Mouse (Mus musculus): ENCODE results near the gene Plcxd3. TPM values are rescaled to one million over a fixed set of nuclear protein-coding genes. Genes with fewer than 3 reads are reported as not detected.
"Not testable (repeated sequence)": the region's sequence is repeated elsewhere in the genome, so short reads cannot be mapped to it uniquely, and the experiment has no call there.

The Plcxd3 gene
- polyA plus RNA-seq, 1 experiment: not detected

GRCm38 (mm10) chr15:4514724-4515123, 139.4 kb downstream of the Plcxd3 start:
- Histone ChIP-seq H3K36me3 (replicated peaks; ENCODE audit: low read length) (no peaks in the 10 kb centered on the region), H3K4me3 (replicated peaks) (no peak overlapping the region), H3K27me3 (replicated peaks) (no peaks in the 10 kb centered on the region), H3K4me1 (no peaks in the 10 kb centered on the region), H3K9me3 (no peaks in the 10 kb centered on the region; the same call in 1 of the 2 replicates)
- TF ChIP-seq FLI1 (IDR thresholded peaks at IDR 0.05; ENCODE audit: low read length) (no peak), GATA1 (IDR thresholded peaks at IDR 0.05; ENCODE audit: borderline replicate concordance, low read length) (no peak)

GRCm38 (mm10) chr15:4524598-4524997, 149.3 kb downstream of the Plcxd3 start:
- H3K4me1 ChIP-seq: no peaks in the 10 kb centered on the region
- 0 out of 2 replicates have a peak, but pooled peaks cover 4% of the 10 kb centered on the region for H3K9me3 ChIP-seq
- no peak overlapping the region for H3K4me3 ChIP-seq (replicated peaks)
- TF ChIP-seq FLI1 (IDR thresholded peaks at IDR 0.05; ENCODE audit: low read length): no peak
- no peak for TF ChIP-seq GATA1 (IDR thresholded peaks at IDR 0.05; ENCODE audit: borderline replicate concordance, low read length)
- H3K36me3 ChIP-seq (replicated peaks; ENCODE audit: low read length): no peaks in the 10 kb centered on the region
- H3K27me3 ChIP-seq (replicated peaks): no peaks in the 10 kb centered on the region

DNA sequence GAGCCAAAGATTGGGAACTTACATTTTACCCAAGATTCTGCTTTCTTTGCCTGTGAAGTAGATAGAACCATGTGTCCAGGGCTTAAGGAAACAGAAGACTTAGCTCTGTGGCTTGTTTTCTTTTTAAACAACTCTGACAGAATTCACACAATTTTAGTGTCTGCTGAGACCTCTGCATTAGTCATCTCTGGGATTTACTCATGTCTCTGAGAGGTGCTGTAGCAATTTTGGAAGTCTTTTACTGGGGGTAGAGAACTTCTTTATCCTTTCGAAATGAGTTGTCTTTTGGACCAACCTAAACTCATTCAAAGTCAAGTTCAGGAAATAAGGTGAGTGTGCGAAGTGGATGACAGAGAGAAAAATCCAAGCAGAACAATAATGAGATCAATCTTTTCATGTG, 158.4 kb downstream of the Plcxd3 start:
- H3K27me3 ChIP-seq (replicated peaks): no peaks in the 10 kb centered on the region
- H3K36me3 ChIP-seq (replicated peaks; ENCODE audit: low read length): no peaks in the 10 kb centered on the region
- no peaks in the 10 kb centered on the region for H3K4me1 ChIP-seq
- 0 out of 2 replicates have a peak, but pooled peaks cover 2% of the 10 kb centered on the region for H3K9me3 ChIP-seq
- no peak overlapping the region for H3K4me3 ChIP-seq (replicated peaks)
- TF ChIP-seq FLI1 (IDR thresholded peaks at IDR 0.05; ENCODE audit: low read length) (no peak), GATA1 (IDR thresholded peaks at IDR 0.05; ENCODE audit: borderline replicate concordance, low read length) (no peak)

DNA sequence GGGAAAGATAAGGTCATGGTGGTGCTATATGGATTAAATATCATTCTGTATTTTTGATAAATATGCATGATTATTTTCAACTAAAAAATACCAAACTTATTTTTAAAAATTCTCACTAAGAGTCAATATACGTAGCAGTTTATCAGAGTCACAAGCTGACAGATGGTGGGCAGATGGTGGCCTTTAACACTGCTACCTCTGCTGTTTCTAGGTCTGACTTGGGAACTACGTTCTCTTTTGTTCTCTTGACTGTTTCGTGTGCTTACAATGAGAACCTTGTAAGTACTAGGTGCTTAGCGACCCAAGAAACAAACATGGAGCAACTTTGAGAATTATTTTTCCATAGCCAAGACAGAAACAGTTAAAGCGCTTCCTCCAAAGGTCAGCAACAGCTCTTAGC, 183.8 kb downstream of the Plcxd3 start:
- H3K4me3 ChIP-seq (replicated peaks): no peak overlapping the region
- H3K4me1 ChIP-seq: no peaks in the 10 kb centered on the region
- TF ChIP-seq GATA1 (IDR thresholded peaks at IDR 0.05; ENCODE audit: borderline replicate concordance, low read length) (no peak), FLI1 (IDR thresholded peaks at IDR 0.05; ENCODE audit: low read length) (no peak)
- H3K9me3 ChIP-seq: 0 out of 2 replicates have a peak, but pooled peaks cover 3% of the 10 kb centered on the region
- H3K27me3 ChIP-seq (replicated peaks): no peaks in the 10 kb centered on the region
- no peaks in the 10 kb centered on the region for H3K36me3 ChIP-seq (replicated peaks; ENCODE audit: low read length)

GRCm38 (mm10) chr15:4561431-4561970, 186.2 kb downstream of the Plcxd3 start:
- no peak overlapping the region for H3K4me3 ChIP-seq (replicated peaks)
- 0 out of 2 replicates have a peak, but pooled peaks cover 3% of the 10 kb centered on the region for H3K9me3 ChIP-seq
- no peaks in the 10 kb centered on the region for H3K4me1 ChIP-seq
- no peaks in the 10 kb centered on the region for H3K36me3 ChIP-seq (replicated peaks; ENCODE audit: low read length)
- TF ChIP-seq FLI1 (IDR thresholded peaks at IDR 0.05; ENCODE audit: low read length) (no peak), GATA1 (IDR thresholded peaks at IDR 0.05; ENCODE audit: borderline replicate concordance, low read length) (no peak)
- no peaks in the 10 kb centered on the region for H3K27me3 ChIP-seq (replicated peaks)

GRCm38 (mm10) chr15:4595521-4595920, 220.2 kb downstream of the Plcxd3 start:
- not testable (repeated sequence) for H3K4me3 ChIP-seq (replicated peaks); H3K36me3 ChIP-seq (replicated peaks; ENCODE audit: low read length); H3K9me3 ChIP-seq; H3K4me1 ChIP-seq; H3K27me3 ChIP-seq (replicated peaks)

DNA sequence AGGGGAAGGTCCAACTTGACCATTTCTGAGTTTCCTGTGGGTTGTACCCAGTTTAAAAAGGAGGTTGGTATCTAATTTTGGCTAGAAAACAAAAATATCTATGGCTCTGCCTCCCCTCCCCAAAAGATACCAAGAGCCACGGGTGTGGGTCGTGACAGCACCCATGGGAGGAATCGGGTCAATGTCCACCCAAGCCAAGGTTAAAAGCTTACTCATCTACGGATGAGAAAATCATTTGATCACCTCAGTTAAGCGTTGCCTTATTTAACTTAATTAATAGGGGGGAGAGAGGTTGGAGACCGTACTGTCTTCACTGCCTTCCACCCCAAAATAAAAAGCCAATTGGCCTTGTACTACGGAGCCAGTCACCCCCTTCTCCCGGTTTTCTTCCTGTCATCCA, 223.4 kb downstream of the Plcxd3 start:
- H3K27me3 ChIP-seq (replicated peaks): not testable (repeated sequence)

DNA sequence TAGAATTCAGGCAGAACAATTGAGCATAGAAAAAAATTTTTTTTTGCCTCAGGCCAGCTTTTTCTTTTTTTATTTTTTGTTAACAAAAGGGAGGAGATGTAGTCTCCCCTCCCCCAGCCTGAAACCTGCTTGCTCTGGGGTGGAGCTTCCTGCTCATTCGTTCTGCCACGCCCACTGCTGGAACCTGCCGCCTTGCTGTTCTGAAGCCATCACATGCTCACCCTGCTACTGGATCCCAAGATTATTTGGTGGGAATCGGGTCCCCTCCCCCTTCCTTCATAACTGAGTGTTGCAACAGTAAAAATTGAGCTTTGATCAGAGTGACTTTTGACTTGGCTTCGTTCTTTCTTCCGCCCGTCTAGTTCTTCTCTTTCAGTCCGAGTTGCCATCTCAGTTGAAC, 224.0 kb downstream of the Plcxd3 start:
- not testable (repeated sequence) for H3K36me3 ChIP-seq (replicated peaks; ENCODE audit: low read length); H3K9me3 ChIP-seq; H3K27me3 ChIP-seq (replicated peaks); H3K4me1 ChIP-seq; H3K4me3 ChIP-seq (replicated peaks)

More for the DNA sequence above, 223.4 kb downstream of the Plcxd3 start:
- not testable (repeated sequence) for H3K4me1 ChIP-seq; H3K36me3 ChIP-seq (replicated peaks; ENCODE audit: low read length); H3K9me3 ChIP-seq; H3K4me3 ChIP-seq (replicated peaks)

GRCm38 (mm10) chr15:4605630-4606029, 230.3 kb downstream of the Plcxd3 start:
- TF ChIP-seq FLI1 (IDR thresholded peaks at IDR 0.05; ENCODE audit: low read length) (no peak), GATA1 (IDR thresholded peaks at IDR 0.05; ENCODE audit: borderline replicate concordance, low read length) (no peak)
- Histone ChIP-seq H3K9me3 (peaks cover 6% of the 10 kb centered on the region; the same call in 1 of the 2 replicates), H3K4me1 (no peaks in the 10 kb centered on the region), H3K4me3 (replicated peaks) (no peak overlapping the region), H3K36me3 (replicated peaks; ENCODE audit: low read length) (no peaks in the 10 kb centered on the region), H3K27me3 (replicated peaks) (no peaks in the 10 kb centered on the region)

Data from megakaryocyte, embryonic 14.5 days (primary cell).